Mouse (Mus musculus) lung, postnatal 36 days (tissue): Measurements from ENCODE around the gene Ccdc174.
"Not testable (repeated sequence)": the region's sequence is repeated elsewhere in the genome, so short reads cannot be mapped to it uniquely, and the experiment has no call there.

Experiments
- DNase-seq: peaks from one replicate; pipeline ENCODE4 v3.0.0; 2022; ENCODE audit warnings: mixed read lengths

The Ccdc174 gene

GRCm38 (mm10) chr6:91877885-91878651 is at the start of gene Ccdc174:
Gene Ccdc174, plus strand, starts transcription at chr6:91878053.
- peak; percentile 98 for DNase-seq

- no peak for DNase-seq
These were observed 44.9 kb upstream of the Ccdc174 start for GRCm38 (mm10) chr6:91832863-91833440.

DNA sequence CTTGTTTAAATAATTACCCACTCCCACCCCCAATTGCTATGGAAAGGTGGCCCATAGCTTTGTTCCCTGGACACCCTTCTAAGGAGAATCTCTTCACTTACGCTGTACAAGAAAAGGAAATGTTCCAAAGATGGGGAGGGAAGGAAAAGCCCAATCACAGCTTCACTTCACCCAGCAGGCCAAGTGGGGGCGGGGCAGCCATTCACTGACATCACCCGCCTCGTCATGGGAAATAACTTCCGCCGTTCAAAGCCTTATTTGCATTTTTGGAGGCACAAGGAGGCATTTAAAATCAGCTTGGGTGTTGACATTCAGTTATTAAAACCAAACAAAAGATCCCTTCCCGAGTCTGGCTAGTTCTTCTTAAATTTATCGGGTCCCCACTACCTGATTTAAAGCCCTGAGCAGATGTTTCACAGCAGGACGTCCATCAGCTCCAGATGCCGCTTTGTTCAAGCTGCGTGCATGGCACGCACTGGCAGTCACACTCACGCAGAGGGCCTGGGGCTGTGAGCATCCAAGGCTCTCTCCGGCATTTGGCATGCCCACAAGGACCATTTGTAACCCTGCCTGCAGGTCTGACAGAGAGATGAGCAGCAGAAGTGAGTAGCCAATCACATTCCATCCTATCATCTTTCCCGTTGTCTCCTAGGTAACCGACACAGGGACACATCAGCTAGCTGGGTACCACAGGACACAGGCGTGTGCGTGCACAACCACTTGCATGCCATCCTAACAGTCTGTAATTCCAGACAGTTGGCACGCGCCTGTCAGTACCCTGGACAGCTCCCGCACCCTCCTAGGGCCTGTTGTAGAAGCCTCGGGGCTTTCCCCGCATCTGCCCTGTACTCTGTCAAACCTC is 38.6 kb upstream of the Ccdc174 start:
- peak; percentile 60 for DNase-seq

- no peak for DNase-seq
These were observed 34.8 kb upstream of the Ccdc174 start for GRCm38 (mm10) chr6:91842897-91843627.

DNA sequence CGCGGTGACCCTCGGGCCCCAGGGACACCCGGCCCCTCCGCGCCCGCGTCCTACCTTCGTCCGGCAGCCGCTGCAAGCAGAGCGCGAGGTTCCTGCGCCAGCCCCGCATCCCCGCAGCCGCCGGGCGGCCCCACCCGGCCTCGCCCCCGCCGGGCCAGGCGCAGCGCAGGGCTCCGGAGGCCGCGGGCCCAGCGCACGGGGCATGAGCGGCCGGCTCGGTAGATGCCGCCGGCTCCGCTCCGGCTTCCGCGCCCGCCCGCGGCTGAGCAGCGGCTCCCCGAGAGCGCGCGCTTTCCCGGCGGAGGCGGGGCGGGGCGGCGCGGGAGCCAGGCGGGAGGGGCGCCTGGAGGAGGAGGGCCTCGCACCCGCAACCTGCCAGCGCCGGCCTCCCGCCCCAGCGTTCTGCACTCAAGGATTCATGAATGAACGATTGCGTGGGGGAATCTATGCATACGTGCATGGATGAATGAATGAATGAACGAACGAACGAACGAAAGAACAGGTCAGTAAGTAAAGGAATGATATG is 34.2 kb upstream of the Ccdc174 start:
- no peak for DNase-seq

- peak; percentile 37 for DNase-seq
These were observed 25.3 kb upstream of the Ccdc174 start for GRCm38 (mm10) chr6:91852550-91852949.

GRCm38 (mm10) chr6:91858339-91858738 is 19.5 kb upstream of the Ccdc174 start:
- DNase-seq, result no peak

GRCm38 (mm10) chr6:91862848-91863247 is 15.0 kb upstream of the Ccdc174 start:
- DNase-seq, result no peak

- no peak for DNase-seq
These were observed 13.3 kb upstream of the Ccdc174 start for GRCm38 (mm10) chr6:91864595-91864994.

GRCm38 (mm10) chr6:91865601-91866000 is 12.3 kb upstream of the Ccdc174 start:
- no peak for DNase-seq

GRCm38 (mm10) chr6:91868091-91868490 is 9.8 kb upstream of the Ccdc174 start:
- no peak for DNase-seq

DNA sequence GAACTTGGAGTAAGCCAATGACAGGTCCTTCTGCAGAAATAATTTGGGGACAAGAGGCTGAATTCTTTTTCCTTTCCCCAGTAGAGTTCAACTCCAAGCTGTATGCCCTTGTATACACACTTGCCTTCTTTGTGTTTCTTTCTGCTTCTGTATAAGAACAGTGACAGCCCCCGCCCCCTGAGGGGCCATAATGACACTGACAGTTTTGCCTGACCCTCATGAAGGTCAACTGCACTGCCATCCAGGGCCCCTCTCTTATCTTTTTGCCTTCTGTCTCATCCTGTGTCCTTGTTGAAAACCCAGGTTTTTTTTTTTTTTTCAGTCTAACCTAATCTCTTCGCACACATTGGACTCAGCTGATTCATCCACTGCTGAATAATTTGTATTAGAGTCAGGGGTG is 5.1 kb upstream of the Ccdc174 start:
- no peak for DNase-seq

DNA sequence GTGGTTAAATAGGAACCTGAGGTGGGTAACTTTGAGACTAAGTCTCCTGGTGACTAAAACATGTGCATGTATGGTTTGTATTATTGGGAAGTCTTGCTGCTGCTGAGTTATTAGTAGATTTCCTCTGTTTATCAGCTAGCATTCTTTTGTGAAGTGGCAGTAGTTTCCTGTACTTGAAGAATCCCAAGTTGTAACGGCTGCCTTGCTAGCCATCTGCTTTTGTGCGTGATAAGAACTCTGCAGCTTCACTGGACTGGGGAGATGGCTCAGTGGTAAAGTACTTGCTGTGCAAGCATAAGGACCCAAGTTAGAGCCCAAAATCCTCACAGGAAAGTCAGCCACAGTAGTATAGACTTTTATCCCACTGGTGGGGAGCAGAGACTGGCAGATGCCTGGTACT is 6.0 kb downstream of the Ccdc174 start:
- peak; percentile 15 for DNase-seq

DNA sequence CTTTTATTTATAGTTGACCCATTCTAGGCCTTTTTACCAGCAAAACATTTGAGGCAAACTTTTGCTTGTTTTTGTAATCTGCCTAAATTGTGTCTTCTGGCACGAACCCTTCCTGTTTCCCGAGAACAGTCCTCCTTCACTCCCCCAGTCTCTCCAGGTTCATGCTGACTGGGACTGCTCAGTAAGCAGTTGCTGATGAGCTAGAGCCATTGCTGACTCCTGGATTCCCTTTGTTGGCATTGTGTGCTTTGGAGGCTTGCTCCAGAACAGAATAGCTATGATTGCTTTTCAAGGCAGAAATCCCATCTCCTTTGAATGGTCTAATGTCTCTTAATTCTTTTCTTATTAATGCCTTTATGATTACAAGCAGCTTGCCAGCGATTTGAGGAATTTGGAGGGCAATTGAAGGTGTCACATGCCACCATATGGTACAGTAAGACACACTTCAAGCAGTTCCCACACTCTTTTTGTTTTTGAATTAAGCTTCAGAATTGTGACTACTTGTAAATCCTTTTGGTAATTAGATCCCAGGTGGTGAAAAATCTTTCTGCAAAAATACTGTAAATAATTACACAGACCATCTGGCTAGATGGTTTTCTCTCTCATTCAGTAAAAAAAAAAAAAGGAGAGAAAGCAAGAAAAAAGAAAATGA is 11.5 kb downstream of the Ccdc174 start:
- DNase-seq, result no peak

- no peak for DNase-seq
These were observed 12.8 kb downstream of the Ccdc174 start for GRCm38 (mm10) chr6:91890615-91891014.

DNA sequence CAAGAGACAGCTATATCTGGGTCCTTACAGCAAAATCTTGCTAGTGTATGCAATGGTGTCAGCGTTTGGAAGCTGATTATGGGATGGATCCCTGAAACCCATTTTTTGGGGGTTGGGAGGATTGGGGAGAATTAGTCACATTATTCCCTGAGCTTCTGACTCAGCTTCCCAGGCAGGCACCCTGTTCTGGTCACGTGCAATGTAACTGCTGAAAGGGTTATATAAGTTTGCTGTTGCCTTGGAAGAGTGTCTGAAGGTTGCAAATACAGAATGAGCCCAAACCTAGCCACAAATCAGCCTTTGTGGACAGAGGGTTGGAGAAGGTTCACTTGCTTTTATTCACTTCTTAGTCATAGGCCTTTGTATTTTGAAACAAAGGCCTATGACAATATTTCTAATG is 13.9 kb downstream of the Ccdc174 start:
- no peak for DNase-seq

GRCm38 (mm10) chr6:91896783-91897182 is 18.9 kb downstream of the Ccdc174 start:
- DNase-seq, result no peak

- DNase-seq, result peak; percentile 82
These were observed 23.7 kb downstream of the Ccdc174 start for GRCm38 (mm10) chr6:91901505-91901904.

- DNase-seq, result not testable (repeated sequence)
These were observed 24.7 kb downstream of the Ccdc174 start, which contains the start of gene 4930590J08Rik for GRCm38 (mm10) chr6:91902509-91902908. Gene 4930590J08Rik, plus strand, starts transcription at chr6:91902809.

GRCm38 (mm10) chr6:91914011-91914410 is 36.2 kb downstream of the Ccdc174 start:
- no peak for DNase-seq

- no peak for DNase-seq
These were observed 39.4 kb downstream of the Ccdc174 start for GRCm38 (mm10) chr6:91917286-91917685.

- no peak for DNase-seq
These were observed 39.9 kb downstream of the Ccdc174 start for GRCm38 (mm10) chr6:91917716-91918115.
